Mouse (Mus musculus): Measurements from ENCODE around the gene Rhox4c. TPM values are rescaled to one million over a fixed set of nuclear protein-coding genes. Genes with fewer than 3 reads are reported as not detected.
"Not testable (repeated sequence)": the region's sequence is repeated elsewhere in the genome, so short reads cannot be mapped to it uniquely, and the experiment has no call there.

The Rhox4c gene
- total RNA-seq (2014; rRNA removed) (not detected in 2 replicates), polyA plus RNA-seq (2015; fragmentation: Nextera tagmentation; extraction: Ambion mirVana) (not detected in 2 replicates)

DNA sequence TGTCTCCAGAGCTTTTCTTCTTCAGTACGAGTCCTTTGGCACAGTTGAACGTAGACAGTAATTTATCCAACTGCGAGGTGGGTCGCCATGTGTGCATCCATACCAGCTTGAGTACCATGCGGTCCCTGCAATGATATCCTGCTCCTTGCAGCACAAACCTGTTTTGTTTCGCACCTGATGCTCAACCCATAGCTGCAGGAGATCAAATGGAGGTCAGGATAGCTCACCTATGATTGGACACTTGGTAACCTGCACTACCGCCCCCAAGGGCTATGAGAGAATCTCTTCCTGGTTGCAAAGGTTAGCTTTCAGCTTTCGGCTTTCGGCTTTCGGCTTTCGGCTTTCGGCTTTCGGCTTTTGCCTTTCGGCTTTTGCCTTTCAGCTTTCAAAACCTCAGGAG lies at the start of gene Rhox4c:
Gene Rhox4c (plus strand): TSS at position 301 of the 400 bp plus-strand sequence.
- H3K4me1 ChIP-seq (ENCODE audit: insufficient read depth, low read length); DNase-seq (ENCODE audit: low spot score); ATAC-seq; H3K27ac ChIP-seq; H3K9ac ChIP-seq (replicated peaks; ENCODE audit: low read length); H3K9me3 ChIP-seq (ENCODE audit: low read length); H3K4me2 ChIP-seq (ENCODE audit: low read depth, low read length); H3K36me3 ChIP-seq (ENCODE audit: insufficient read depth, low read length); H3K4me3 ChIP-seq (ENCODE audit: low read length); H3K27me3 ChIP-seq (ENCODE audit: insufficient read depth, low read length): not testable (repeated sequence)
- WGBS = 92% methylated on average over 14 of the region's 14 CpGs

DNA sequence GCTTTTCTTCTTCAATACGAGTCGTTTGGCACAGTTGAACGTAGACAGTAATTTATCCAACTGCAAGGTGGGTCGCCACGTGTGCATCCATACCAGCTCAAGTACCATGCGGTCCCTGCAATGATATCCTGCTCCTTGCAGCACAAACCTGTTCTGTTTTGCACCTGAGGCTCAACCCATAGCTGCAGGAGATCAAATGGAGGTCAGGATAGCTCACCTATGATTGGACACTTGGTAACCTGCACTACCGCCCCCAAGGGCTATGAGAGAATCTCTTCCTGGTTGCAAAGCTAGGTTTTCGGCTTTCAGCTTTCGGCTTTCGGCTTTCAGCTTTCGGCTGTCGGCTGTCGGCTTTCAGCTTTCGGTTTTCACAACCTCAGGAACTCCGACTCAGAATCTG lies 47.9 kb upstream of the Rhox4c start, which contains the start of gene Rhox4b:
Gene Rhox4b (plus strand): TSS at position 301 of the 400 bp plus-strand sequence.
- H3K27ac ChIP-seq; H3K9me3 ChIP-seq (ENCODE audit: low read length); H3K4me3 ChIP-seq (ENCODE audit: low read length); H3K36me3 ChIP-seq (ENCODE audit: insufficient read depth, low read length); H3K4me1 ChIP-seq (ENCODE audit: insufficient read depth, low read length); DNase-seq (ENCODE audit: low spot score); H3K9ac ChIP-seq (replicated peaks; ENCODE audit: low read length); ATAC-seq; H3K27me3 ChIP-seq (ENCODE audit: insufficient read depth, low read length); H3K4me2 ChIP-seq (ENCODE audit: low read depth, low read length): not testable (repeated sequence)
- 91% methylated on average over 14 of the region's 15 CpGs for WGBS

DNA sequence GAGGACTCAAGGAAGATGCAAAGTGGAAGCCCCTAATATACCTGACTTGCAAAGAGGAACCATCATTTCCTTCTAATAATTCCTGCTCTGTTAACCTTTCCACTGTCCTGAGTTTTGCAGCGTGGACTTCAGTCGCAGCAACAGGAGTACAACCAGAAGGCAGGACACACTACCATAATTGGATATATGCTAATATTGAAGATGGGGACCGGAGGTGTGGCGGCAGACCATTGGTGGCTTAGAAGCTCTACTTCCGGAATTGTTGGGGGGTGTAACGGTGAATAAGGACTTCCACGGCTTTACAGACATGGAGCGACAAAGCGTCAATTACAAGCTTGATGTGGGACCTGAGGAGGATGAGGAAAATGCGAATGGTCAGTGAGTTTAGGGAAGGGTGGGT lies 26.8 kb upstream of the Rhox4c start, which contains the start of gene Rhox2c:
Gene Rhox2c (plus strand): TSS at position 301 of the 400 bp plus-strand sequence.
- not testable (repeated sequence) for DNase-seq (ENCODE audit: low spot score); H3K9me3 ChIP-seq (ENCODE audit: low read length); H3K4me3 ChIP-seq (ENCODE audit: low read length); H3K4me2 ChIP-seq (ENCODE audit: low read depth, low read length); H3K4me1 ChIP-seq (ENCODE audit: insufficient read depth, low read length); H3K36me3 ChIP-seq (ENCODE audit: insufficient read depth, low read length); ATAC-seq; H3K27me3 ChIP-seq (ENCODE audit: insufficient read depth, low read length); H3K9ac ChIP-seq (replicated peaks; ENCODE audit: low read length); H3K27ac ChIP-seq
- WGBS = 93% methylated on average over 7 of the region's 10 CpGs

DNA sequence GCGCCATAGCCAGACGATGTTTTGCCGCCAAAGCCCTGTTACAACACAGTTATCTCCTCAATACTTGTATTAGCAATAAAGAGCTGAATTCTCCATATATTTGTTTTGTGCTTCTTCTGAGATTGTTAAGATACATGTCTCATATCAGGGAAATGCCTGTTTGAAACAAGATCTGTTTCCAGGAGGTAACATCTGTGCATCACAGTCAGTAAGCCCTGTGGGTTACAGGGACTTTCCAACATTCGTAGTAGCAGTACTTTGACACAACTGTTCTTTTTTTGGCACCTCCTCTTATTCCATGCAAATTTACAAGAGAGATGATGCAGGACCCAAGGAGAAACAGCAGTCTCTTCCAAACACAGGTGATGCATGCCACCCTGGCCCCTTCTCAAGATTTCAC lies 21.9 kb upstream of the Rhox4c start, which contains the start of gene Rhox3c:
Gene Rhox3c (plus strand): TSS at position 301 of the 400 bp plus-strand sequence.
- 88% methylated on average over 3 of the region's 4 CpGs for WGBS
- ATAC-seq; DNase-seq (ENCODE audit: low spot score): not testable (repeated sequence)

DNA sequence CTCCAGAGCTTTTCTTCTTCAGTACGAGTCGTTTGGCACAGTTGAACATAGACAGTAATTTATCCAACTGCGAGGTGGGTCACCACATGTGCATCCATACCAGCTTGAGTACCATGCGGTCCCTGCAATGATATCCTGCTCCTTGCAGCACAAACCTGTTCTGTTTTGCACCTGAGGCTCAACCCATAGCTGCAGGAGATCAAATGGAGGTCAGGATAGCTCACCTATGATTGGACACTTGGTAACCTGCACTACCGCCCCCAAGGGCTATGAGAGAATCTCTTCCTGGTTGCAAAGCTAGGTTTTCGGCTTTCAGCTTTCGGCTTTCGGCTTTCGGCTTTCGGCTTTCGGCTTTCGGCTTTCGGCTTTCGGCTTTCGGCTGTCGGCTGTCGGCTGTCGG lies 33.9 kb downstream of the Rhox4c start, which contains the start of gene Rhox4d:
Gene Rhox4d (plus strand): TSS at position 301 of the 400 bp plus-strand sequence.
- H3K27me3 ChIP-seq (ENCODE audit: insufficient read depth, low read length); H3K4me2 ChIP-seq (ENCODE audit: low read depth, low read length); H3K4me3 ChIP-seq (ENCODE audit: low read length); H3K4me1 ChIP-seq (ENCODE audit: insufficient read depth, low read length); H3K9ac ChIP-seq (replicated peaks; ENCODE audit: low read length); ATAC-seq; H3K27ac ChIP-seq; H3K36me3 ChIP-seq (ENCODE audit: insufficient read depth, low read length); DNase-seq (ENCODE audit: low spot score); H3K9me3 ChIP-seq (ENCODE audit: low read length): not testable (repeated sequence)
- WGBS = 92% methylated on average over 13 of the region's 18 CpGs

More for the DNA sequence above, 21.9 kb upstream of the Rhox4c start, which contains the start of gene Rhox3c:
- H3K27me3 ChIP-seq (ENCODE audit: insufficient read depth, low read length); H3K4me2 ChIP-seq (ENCODE audit: low read depth, low read length); H3K4me3 ChIP-seq (ENCODE audit: low read length); H3K36me3 ChIP-seq (ENCODE audit: insufficient read depth, low read length); H3K27ac ChIP-seq; H3K4me1 ChIP-seq (ENCODE audit: insufficient read depth, low read length); H3K9me3 ChIP-seq (ENCODE audit: low read length); H3K9ac ChIP-seq (replicated peaks; ENCODE audit: low read length): not testable (repeated sequence)

DNA sequence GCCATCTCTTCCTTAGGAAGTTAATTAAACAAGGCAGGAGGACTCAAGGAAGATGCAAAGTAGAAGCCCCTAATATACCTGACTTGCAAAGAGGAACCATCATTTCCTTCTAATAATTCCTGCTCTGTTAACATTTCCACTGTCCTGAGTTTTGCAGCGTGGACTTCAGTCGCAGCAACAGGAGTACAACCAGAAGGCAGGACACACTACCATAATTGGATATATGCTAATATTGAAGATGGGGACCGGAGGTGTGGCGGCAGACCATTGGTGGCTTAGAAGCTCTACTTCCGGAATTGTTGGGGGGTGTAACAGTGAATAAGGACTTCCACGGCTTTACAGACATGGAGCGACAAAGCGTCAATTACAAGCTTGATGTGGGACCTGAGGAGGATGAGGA lies 50.0 kb downstream of the Rhox4c start, which contains the start of gene Rhox2e:
Gene Rhox2e (plus strand): TSS at position 301 of the 400 bp plus-strand sequence.
- not testable (repeated sequence) for H3K4me2 ChIP-seq (ENCODE audit: low read depth, low read length); H3K9ac ChIP-seq (replicated peaks; ENCODE audit: low read length); H3K27me3 ChIP-seq (ENCODE audit: insufficient read depth, low read length); H3K9me3 ChIP-seq (ENCODE audit: low read length); H3K27ac ChIP-seq; ATAC-seq; DNase-seq (ENCODE audit: low spot score); H3K4me1 ChIP-seq (ENCODE audit: insufficient read depth, low read length); H3K4me3 ChIP-seq (ENCODE audit: low read length); H3K36me3 ChIP-seq (ENCODE audit: insufficient read depth, low read length)
- 93% methylated on average over 2 of the region's 8 CpGs for WGBS

Other genes starting within 250 kb of the Rhox4c start
- not detected in 2 replicates for gene Rhox2a, start 235.4 kb upstream of the Rhox4c start, total RNA-seq (2014; rRNA removed)
- not detected in 2 replicates for gene Rhox2a, start 235.4 kb upstream of the Rhox4c start, polyA plus RNA-seq (2015; fragmentation: Nextera tagmentation; extraction: Ambion mirVana)
- not detected in 2 replicates for gene Rhox3a, start 230.4 kb upstream of the Rhox4c start, total RNA-seq (2014; rRNA removed)
- not detected in 2 replicates for gene Rhox3a, start 230.4 kb upstream of the Rhox4c start, polyA plus RNA-seq (2015; fragmentation: Nextera tagmentation; extraction: Ambion mirVana)
- gene Rhox4a, start 215.0 kb upstream of the Rhox4c start, total RNA-seq (2014; rRNA removed) = not detected in 2 replicates
- not detected in 2 replicates for gene Rhox4a, start 215.0 kb upstream of the Rhox4c start, polyA plus RNA-seq (2015; fragmentation: Nextera tagmentation; extraction: Ambion mirVana)
- not detected in 2 replicates for gene Rhox3a2, start 100.3 kb upstream of the Rhox4c start, total RNA-seq (2014; rRNA removed)
- gene Rhox3a2, start 100.3 kb upstream of the Rhox4c start, polyA plus RNA-seq (2015; fragmentation: Nextera tagmentation; extraction: Ambion mirVana) = not detected in 2 replicates
- not detected in 2 replicates for gene Rhox4a2, start 89.5 kb upstream of the Rhox4c start, total RNA-seq (2014; rRNA removed)
- not detected in 2 replicates for gene Rhox4a2, start 89.5 kb upstream of the Rhox4c start, polyA plus RNA-seq (2015; fragmentation: Nextera tagmentation; extraction: Ambion mirVana)
- gene Rhox2b, start 68.3 kb upstream of the Rhox4c start, total RNA-seq (2014; rRNA removed) = 0.47 TPM in 1 of 2 replicates, not detected in the other
- not detected in 2 replicates for gene Rhox2b, start 68.3 kb upstream of the Rhox4c start, polyA plus RNA-seq (2015; fragmentation: Nextera tagmentation; extraction: Ambion mirVana)
- gene Rhox4b, start 47.8 kb upstream of the Rhox4c start, total RNA-seq (2014; rRNA removed) = not detected in 2 replicates
- not detected in 2 replicates for gene Rhox4b, start 47.8 kb upstream of the Rhox4c start, polyA plus RNA-seq (2015; fragmentation: Nextera tagmentation; extraction: Ambion mirVana)
- not detected in 2 replicates for gene Rhox2c, start 26.7 kb upstream of the Rhox4c start, total RNA-seq (2014; rRNA removed)
- gene Rhox2c, start 26.7 kb upstream of the Rhox4c start, polyA plus RNA-seq (2015; fragmentation: Nextera tagmentation; extraction: Ambion mirVana) = not detected in 2 replicates
- not detected in 2 replicates for gene Rhox3c, start 21.8 kb upstream of the Rhox4c start, total RNA-seq (2014; rRNA removed)
- not detected in 2 replicates for gene Rhox3c, start 21.8 kb upstream of the Rhox4c start, polyA plus RNA-seq (2015; fragmentation: Nextera tagmentation; extraction: Ambion mirVana)
- not detected in 2 replicates for gene Rhox2d, start 13.1 kb downstream of the Rhox4c start, total RNA-seq (2014; rRNA removed)
- gene Rhox2d, start 13.1 kb downstream of the Rhox4c start, polyA plus RNA-seq (2015; fragmentation: Nextera tagmentation; extraction: Ambion mirVana) = not detected in 2 replicates
- not detected in 2 replicates for gene Rhox4d, start 34.0 kb downstream of the Rhox4c start, total RNA-seq (2014; rRNA removed)
- not detected in 2 replicates for gene Rhox4d, start 34.0 kb downstream of the Rhox4c start, polyA plus RNA-seq (2015; fragmentation: Nextera tagmentation; extraction: Ambion mirVana)
- 0.47 TPM in 1 of 2 replicates, not detected in the other for gene Rhox2e, start 50.1 kb downstream of the Rhox4c start, total RNA-seq (2014; rRNA removed)
- not detected in 2 replicates for gene Rhox2e, start 50.1 kb downstream of the Rhox4c start, polyA plus RNA-seq (2015; fragmentation: Nextera tagmentation; extraction: Ambion mirVana)
- gene Rhox3e, start 61.7 kb downstream of the Rhox4c start, total RNA-seq (2014; rRNA removed) = not detected in 2 replicates
- gene Rhox3e, start 61.7 kb downstream of the Rhox4c start, polyA plus RNA-seq (2015; fragmentation: Nextera tagmentation; extraction: Ambion mirVana) = not detected in 2 replicates
- gene Rhox4e, start 77.1 kb downstream of the Rhox4c start, total RNA-seq (2014; rRNA removed) = not detected in 2 replicates
- gene Rhox4e, start 77.1 kb downstream of the Rhox4c start, polyA plus RNA-seq (2015; fragmentation: Nextera tagmentation; extraction: Ambion mirVana) = not detected in 2 replicates
- not detected in 2 replicates for gene Rhox2f, start 91.1 kb downstream of the Rhox4c start, total RNA-seq (2014; rRNA removed)
- gene Rhox2f, start 91.1 kb downstream of the Rhox4c start, polyA plus RNA-seq (2015; fragmentation: Nextera tagmentation; extraction: Ambion mirVana) = not detected in 2 replicates
- gene Rhox3f, start 100.7 kb downstream of the Rhox4c start, total RNA-seq (2014; rRNA removed) = not detected in 2 replicates
- not detected in 2 replicates for gene Rhox3f, start 100.7 kb downstream of the Rhox4c start, polyA plus RNA-seq (2015; fragmentation: Nextera tagmentation; extraction: Ambion mirVana)
- not detected in 2 replicates for gene Rhox4f, start 127.4 kb downstream of the Rhox4c start, total RNA-seq (2014; rRNA removed)
- gene Rhox4f, start 127.4 kb downstream of the Rhox4c start, polyA plus RNA-seq (2015; fragmentation: Nextera tagmentation; extraction: Ambion mirVana) = not detected in 2 replicates
- gene Rhox3g, start 148.3 kb downstream of the Rhox4c start, total RNA-seq (2014; rRNA removed) = not detected in 2 replicates
- gene Rhox3g, start 148.3 kb downstream of the Rhox4c start, polyA plus RNA-seq (2015; fragmentation: Nextera tagmentation; extraction: Ambion mirVana) = not detected in 2 replicates
- gene Rhox2g, start 163.1 kb downstream of the Rhox4c start, total RNA-seq (2014; rRNA removed) = not detected in 2 replicates
- gene Rhox2g, start 163.1 kb downstream of the Rhox4c start, polyA plus RNA-seq (2015; fragmentation: Nextera tagmentation; extraction: Ambion mirVana) = not detected in 2 replicates
- not detected in 2 replicates for gene Rhox4g, start 171.0 kb downstream of the Rhox4c start, total RNA-seq (2014; rRNA removed)
- not detected in 2 replicates for gene Rhox4g, start 171.0 kb downstream of the Rhox4c start, polyA plus RNA-seq (2015; fragmentation: Nextera tagmentation; extraction: Ambion mirVana)
- gene Rhox3h, start 188.4 kb downstream of the Rhox4c start, total RNA-seq (2014; rRNA removed) = not detected in 2 replicates
- not detected in 2 replicates for gene Rhox3h, start 188.4 kb downstream of the Rhox4c start, polyA plus RNA-seq (2015; fragmentation: Nextera tagmentation; extraction: Ambion mirVana)
- not detected in 2 replicates for gene Rhox2h, start 192.9 kb downstream of the Rhox4c start, total RNA-seq (2014; rRNA removed)
- not detected in 2 replicates for gene Rhox2h, start 192.9 kb downstream of the Rhox4c start, polyA plus RNA-seq (2015; fragmentation: Nextera tagmentation; extraction: Ambion mirVana)

All from hindbrain, postnatal 0 days (tissue).